Mouse (Mus musculus) liver, adult (tissue): ENCODE measurements around the gene Robo4.

Experiments used
- GATA4 ChIP-seq: IDR thresholded peaks from 2 replicates; pipeline ENCODE4 v1.6.1; 2014; ENCODE audit warnings: mild to moderate bottlenecking, low read length; ENCODE audit not compliant: insufficient replicate concordance

Gene Robo4

DNA sequence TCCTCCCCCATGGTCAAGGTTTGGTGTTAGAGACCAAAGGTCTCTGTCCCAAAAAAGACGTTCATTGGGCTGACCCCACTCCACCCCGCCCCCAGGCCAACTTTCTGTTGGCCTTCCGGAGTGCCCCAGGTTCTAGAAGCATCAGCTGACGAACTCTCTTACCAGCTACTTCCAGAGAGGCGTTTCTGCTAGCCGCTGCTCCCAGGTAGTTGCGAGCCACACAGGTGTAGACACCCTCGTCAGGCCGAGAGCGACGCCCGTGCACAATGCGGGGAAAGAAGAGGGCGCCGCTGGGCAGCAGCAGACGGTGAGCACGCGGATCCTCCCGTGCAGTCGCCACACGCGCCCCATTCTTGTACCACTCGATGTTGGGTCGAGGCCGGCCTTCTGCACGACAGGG is 27.6 kb downstream of the Robo4 start:
- no peak for TF ChIP-seq GATA4

DNA sequence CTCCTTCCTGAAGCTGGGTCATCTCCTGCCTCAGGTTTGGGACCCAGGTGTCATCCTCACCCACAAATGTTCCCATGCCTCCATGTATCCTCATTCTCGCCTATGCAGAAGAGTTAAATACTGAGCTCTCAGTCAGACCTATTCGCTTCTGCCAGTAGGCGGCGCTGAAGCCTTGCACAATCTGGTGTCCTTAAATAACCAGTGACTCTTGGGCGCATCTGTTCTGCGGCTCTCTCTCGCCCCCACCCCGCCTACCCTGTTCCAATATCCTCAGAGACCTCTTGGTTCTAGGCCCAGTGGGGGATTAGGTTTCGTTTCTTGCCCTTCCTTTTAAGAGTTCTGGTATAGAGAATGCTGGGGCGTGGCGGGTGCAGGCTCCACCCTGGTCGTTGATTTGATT is 28.9 kb downstream of the Robo4 start:
- no peak for TF ChIP-seq GATA4

DNA sequence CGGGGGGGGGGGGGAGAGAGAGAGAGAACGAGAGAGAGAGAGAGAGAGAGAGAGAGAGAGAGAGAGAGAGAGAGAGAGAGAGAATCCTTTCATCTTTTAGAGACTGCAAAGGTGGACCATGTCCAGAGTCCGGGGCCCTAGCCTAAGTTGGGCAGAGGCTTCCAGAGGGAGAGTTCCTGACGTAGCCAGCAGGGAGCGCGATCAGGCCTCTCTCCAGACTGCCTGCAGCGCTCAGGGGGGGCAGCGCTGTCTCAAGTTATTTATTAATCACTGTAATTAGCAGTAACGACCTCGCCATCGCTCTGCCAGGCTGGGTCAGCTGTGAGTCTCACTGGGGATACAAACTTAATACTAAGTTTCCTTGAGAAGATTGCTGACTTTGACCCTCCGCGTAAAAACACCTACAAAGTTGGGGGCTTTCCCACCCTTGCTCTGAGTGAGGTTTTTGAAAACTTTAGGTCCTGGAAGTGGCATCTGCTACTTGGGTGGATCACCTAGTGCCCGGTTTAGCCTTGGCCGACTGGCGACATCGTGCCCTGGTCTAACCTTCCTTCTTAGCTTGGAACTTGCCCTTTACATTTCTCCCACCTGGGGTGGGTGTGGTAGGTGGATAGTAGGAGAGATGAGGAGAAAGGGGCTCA is 30.4 kb downstream of the Robo4 start:
- no peak for TF ChIP-seq GATA4

DNA sequence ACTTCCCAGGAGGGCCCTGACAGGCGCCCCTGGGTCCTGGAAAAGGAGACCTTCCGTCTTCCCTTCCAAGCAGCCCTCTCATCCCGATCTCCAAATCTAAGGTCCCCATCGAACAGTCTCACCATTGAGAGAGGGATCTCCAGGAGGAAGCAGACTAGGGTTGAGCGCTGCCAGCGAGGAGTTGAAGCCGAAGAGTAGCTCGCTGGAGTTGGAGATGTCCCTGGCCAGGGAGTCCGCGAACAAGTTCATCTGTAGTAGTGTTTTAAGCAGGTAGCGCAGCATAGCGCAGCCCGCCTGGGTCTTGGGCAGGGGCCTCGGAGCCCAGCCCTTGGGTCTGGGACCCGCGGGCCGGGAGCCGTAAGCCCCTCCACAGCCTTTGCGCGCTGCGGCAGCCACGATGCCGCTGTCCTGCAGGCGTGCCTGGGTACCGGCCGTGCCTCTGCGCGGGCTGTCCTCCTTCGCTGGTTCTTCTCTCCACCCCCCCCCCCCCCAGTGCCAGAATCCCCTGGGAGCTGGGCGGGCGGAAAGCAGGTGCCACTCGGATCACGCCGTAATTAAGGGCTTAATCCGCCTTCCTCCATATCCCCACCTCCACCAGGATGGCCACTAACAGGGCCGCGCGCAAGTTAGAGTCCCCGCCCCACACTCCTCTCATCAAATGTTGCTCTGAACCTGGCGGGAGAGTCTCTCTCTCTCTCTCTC is 31.2 kb downstream of the Robo4 start, which contains the start of gene Robo3:
Robo3 (minus strand) TSS at position 527 of the 702 bp plus-strand sequence.
- TF ChIP-seq GATA4: no peak

DNA sequence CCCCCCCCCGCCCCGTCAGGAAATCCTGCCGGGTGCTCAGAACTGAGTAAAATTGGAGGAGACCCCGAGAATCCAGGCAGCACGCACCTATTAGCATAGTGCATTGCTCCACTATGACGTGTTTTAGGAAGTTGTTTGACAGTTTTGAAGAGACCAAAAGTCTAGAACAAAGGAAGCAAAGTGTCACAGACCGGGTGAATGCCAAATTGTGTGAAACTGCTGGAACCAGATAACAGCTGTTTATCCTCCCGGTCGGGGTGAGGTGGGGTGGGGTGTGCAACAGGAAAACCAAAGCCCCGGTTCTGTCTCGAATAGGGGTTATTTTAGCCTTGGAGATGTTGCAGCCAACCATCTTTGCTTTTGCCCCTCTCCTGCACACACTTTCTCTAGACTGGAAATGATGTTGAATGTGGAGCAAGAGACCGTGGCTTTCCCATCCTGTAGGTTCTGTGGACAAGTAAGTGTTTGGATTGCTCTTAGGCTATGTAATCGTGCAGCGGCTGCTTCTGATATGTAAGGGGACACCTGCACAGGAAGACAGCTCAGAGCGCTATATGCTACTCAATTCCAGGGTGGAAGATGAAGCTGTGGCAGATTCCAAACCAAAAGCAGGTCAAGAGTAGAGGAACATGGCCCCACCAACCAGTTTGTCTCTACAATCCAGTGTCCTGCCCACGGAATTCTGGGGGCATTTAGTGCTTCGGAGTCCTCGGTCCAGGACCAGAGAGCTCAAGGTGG is 32.3 kb downstream of the Robo4 start:
- TF ChIP-seq GATA4: no peak

DNA sequence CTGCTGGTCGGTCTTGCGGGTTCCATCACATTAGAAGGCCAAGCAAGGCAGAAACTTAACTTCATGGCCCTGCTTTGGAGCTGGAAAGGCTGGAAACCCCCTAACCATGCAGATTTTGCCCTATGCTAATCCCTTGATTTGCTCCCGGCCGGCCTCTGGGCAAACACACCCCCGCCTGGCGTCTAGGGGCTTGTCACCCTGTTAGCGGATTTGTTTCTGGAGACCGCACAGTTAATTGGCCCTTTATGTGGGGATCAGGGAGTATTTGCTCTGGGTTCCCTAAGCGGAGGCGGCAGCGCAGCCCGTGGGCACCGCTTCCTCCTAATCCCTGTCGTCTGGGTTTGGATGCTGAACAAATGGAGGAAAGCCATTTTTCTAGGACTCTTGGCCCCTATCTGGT is 33.2 kb downstream of the Robo4 start:
- no peak for TF ChIP-seq GATA4

DNA sequence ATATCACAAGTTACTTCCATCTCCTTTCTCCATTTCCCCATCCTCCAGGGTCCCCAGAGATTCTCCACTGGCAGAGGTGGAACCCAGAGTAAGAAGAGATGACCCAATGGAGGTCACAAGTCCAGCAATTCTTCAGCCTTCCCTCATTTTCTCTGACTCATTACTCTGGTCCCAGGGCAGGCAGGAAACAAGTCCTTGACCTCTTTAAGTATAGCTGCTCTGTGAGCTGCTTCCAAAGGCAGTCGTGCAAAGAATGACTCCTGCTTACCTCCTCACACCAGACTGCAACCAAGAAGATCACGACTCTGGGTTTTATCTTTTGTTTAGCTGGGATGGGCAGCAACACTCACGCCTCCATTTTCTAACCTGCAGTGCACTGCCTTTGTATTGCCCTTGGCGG is 33.9 kb downstream of the Robo4 start:
- TF ChIP-seq GATA4: no peak

DNA sequence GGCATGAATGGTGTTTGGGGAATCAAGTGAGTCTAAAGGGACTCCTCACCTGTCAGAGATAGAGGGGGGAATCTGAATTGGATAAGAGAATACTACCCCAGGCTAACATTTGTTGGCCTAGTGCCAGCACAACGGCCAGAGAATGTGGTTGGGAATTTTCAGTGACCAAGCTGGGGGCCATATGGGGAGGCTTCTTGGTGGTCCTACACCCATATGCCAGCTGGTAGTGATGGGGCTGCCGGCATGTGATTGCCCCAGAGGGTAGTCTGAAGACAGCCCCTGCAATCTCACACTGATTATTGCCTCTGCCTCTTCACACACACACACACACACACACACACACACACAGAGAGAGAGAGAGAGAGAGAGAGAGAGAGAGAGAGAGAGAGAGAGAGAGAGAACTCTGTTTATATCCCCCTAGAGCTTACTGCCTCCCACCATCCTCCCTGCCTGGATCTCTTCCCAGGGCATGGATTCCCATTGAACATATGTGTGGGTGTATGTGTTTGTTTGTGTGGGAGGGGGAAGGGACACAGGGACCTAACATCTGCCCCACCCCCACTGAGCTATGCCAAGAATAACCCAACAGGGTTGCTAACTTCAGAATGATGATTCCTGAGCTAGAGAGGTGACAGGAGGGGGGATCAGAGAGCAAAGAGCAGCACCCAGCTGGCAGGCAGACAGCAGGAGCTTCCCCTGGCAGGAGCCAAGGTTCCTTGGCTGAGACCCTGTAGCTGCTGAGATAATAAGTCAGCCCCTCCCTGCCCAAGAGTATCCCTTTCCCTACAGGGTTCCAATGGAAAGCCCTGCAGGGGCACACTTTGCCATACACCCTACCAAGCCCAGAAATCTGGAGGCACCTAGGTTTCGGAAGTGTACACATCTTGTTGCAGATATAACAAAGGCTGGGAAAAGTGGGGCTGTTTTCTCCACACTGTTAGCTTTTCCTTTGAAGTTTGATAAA is 36.4 kb downstream of the Robo4 start:
- no peak for TF ChIP-seq GATA4

DNA sequence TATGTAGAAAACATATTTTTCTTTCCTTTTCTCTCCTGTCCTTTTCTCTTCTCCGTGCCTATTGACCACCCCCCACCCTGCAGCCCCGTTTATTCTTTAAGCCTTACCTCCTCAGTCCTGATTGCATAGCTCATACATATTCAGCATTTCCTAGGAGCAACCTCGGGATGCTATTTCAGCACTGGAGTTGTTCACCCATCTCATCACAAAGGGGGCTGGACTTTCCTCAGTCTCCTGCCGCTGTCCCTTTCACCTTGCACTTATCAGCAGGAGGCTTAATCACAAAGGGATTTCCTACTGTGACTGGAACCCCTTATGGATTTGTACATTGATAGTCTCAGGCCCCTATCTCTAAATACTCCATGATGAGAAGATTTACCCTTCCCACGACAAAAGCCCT is 50.7 kb downstream of the Robo4 start:
- no peak for TF ChIP-seq GATA4

DNA sequence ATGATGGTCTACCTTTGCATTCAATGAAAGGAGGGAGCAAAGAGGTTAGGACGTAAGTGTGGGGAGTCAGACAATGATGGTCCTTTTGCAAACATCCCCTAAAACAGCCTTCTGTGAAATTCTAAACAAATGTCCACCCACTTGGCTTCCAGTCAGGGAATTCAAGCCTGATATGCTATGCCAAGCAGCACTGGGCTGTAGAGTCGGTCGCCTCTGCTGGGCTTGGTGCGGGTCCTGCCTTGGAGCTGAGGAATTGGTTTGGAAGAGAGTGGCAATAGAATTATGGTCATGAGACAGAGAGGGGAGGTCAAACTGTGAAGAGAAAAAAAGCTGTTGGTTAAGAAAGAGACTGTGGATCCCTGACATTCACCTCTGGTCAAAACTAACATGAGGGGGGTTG is 51.6 kb downstream of the Robo4 start:
- TF ChIP-seq GATA4: no peak

DNA sequence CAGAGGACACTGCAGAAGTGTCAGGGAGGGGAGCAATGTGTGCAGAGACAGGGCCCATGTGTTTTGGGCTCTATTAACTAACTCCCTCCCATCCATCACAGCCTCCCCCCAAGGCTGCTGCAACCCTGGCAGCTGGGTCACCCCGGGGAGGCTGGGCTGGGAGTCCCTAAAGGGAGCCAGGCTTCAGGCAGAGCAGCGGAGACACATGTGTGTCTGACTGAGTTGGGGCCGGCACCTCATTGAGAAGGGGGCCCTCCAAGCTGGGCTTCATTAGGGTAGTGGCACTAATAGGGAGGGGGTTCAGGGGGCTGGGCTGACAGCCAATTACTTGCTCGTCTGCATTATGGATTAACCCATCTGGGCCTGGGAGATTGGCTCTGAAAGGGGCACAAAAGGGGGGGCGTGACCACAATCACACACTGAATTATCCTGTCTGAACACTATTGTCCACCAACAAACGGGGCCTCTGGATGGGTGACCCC is 52.4 kb downstream of the Robo4 start:
- no peak for TF ChIP-seq GATA4

DNA sequence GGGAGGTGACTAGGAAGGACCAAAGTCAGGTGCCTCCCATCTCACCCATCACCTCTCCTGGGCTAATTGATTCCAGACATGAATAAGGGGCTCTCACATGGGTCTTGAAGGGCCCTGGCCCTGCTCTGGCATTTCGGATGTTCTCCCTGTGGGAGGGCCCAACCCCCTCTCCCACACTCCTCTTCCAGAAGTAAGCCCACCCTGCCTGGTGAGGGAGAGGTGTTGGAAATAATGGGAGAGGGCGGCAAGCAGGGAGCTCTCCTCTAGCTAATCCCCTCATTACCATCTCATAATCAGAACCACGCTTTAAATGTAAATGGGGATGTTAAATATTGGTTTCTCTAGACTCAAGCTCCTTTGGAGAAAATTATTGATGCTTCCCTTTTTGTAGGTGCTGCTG is 53.3 kb downstream of the Robo4 start:
- TF ChIP-seq GATA4: no peak

DNA sequence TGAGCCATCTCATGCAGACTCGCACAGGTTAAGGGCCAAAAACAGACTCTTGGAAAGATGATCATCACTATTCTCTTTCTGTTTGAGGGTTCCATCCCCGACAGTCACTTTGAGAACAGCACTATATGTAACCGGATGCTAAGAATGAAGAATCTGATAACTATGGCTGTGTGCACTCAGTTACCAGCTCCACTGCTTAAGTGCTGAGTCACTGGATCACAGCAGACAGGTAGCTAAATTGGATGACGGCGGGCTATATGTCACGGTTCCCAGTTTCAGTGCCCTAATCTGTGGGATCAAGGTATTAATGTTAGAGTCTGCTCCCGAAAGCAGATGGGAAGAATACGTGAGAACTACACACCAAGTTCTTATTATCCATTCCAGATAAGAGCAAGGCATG is 54.2 kb downstream of the Robo4 start:
- TF ChIP-seq GATA4: no peak

DNA sequence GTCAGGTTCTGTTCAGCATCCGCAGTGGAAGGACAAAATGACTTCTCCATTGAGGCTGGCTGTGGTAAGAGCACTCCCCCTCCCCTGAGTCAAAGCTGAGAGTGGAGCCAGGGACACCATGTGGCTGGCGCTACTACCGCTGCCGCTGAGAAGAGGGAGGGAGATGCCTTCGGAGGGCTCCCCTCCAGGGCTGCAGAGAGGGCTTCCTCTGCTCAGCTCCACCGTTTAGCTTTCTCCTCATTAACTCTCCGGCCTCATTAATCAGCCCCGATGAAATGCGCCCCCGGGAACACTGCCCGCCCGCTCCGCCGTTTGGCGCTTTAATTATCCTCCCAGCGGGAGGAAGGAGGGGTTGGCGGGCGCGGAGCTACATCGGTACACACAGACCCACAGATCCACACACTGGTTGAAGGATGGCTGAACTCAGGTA is 54.8 kb downstream of the Robo4 start:
- TF ChIP-seq GATA4: no peak

DNA sequence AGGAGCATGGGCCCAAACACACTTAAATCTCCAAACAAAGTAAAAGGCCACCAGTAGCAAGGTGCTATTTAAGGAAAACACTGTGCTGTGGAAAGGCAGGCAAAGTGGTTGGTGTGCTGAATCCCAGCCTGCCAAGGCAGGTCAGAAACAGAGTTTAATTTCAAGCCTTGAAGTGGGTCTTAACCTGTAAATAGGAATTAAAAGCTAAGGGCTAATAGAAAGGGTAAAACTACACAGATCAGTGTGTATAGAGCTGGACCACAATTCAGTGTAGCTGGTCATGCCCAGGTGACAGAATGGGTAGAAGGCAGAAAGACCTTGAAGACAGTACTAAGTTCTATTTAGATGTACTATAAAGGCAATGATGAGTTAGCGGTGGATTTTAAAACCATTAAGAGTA is 55.5 kb downstream of the Robo4 start:
- no peak for TF ChIP-seq GATA4
